Mouse (Mus musculus) skeletal muscle tissue, adult 2 months (tissue): ENCODE data around the gene Gpc6.

ENCODE experiments used
- DNase-seq: peaks from one replicate; pipeline ENCODE4 v3.0.0-alpha.2; 2012; ENCODE audit warnings: low read depth, low spot score

Gene Gpc6

GRCm38 (mm10) chr14:117451391-117451991 is 526.4 kb downstream of the Gpc6 start:
- no peak for DNase-seq

DNA sequence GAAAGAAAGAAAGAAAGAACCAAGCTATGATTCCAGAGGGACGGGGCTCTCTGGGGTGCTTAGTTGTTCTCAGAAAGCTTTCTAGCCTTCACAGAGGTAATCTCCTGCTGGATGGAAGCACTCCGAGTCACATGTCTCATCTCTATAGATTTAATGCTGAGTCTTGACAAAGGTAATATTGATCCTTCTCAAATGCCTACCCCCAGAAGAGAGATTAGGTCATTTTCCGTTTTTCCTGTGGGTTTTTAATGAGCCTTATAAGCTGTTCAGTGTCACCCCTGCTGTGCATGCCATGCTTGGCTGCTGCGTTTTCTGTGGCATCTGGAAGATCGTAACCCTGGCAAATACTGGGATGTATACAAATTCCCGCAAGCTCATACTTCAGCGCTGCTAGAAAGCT is 527.0 kb downstream of the Gpc6 start:
- no peak for DNase-seq

GRCm38 (mm10) chr14:117473378-117473777 is 548.3 kb downstream of the Gpc6 start:
- no peak for DNase-seq

- DNase-seq, result no peak
These were observed 553.8 kb downstream of the Gpc6 start for GRCm38 (mm10) chr14:117478879-117479278.

DNA sequence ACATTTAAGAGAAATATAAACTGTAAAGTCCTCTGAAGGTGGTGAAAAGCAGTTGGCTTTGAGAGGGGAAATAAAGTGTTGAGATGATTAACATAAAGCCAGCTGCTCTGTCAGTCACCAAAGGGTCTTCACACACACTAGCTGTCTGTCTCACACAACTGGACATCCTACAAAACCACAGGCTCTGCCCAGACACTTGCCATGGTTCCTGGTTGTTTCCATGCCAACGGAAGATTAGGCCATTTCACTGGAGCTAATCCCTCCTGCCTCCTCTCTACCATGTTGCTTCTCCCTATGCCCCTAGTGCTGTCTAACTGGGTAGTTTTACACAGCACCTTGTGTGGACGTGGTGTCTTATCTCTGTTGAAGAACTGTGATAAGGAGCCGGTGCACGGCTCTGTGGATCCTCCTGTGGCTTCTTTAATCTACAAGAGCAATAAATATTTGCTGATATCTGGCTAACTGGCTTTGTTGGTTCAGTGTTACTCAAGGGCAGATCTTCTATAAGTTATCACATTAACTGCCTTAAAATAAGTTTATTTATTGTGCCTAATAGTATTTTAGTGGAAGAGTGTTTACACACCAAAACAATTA is 562.1 kb downstream of the Gpc6 start:
- no peak for DNase-seq

- no peak for DNase-seq
These were observed 565.4 kb downstream of the Gpc6 start for GRCm38 (mm10) chr14:117490469-117490868.

GRCm38 (mm10) chr14:117495118-117495517 is 570.0 kb downstream of the Gpc6 start:
- DNase-seq, result no peak

DNA sequence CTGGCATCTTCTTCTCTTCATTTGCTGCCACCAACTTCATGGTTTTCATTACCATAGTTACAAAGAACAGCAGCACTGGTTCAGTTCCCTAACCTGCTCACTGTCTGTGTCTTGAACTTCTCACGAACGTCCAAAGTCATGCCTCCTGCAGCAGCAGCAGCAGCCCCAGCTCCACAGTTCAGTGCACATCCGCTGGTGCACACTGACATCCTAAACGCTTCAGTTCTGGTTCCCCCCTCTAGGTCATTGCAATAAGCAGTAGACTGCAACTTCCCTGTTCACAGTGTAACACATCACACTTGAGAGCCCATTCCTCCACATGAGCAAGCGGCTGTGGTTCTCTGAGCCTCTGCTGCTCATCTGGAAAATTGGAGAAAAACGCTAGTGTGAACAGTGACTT is 573.7 kb downstream of the Gpc6 start:
- DNase-seq, result no peak

GRCm38 (mm10) chr14:117499354-117499753 is 574.2 kb downstream of the Gpc6 start:
- DNase-seq, result no peak

- DNase-seq, result no peak
These were observed 589.7 kb downstream of the Gpc6 start for GRCm38 (mm10) chr14:117514829-117515228.

GRCm38 (mm10) chr14:117519574-117519973 is 594.5 kb downstream of the Gpc6 start:
- DNase-seq, result no peak

- no peak for DNase-seq
These were observed 595.6 kb downstream of the Gpc6 start for GRCm38 (mm10) chr14:117520706-117521105.

- DNase-seq, result no peak
These were observed 600.0 kb downstream of the Gpc6 start for GRCm38 (mm10) chr14:117525133-117525532.

- DNase-seq, result no peak
These were observed 601.9 kb downstream of the Gpc6 start for GRCm38 (mm10) chr14:117527053-117527452.

DNA sequence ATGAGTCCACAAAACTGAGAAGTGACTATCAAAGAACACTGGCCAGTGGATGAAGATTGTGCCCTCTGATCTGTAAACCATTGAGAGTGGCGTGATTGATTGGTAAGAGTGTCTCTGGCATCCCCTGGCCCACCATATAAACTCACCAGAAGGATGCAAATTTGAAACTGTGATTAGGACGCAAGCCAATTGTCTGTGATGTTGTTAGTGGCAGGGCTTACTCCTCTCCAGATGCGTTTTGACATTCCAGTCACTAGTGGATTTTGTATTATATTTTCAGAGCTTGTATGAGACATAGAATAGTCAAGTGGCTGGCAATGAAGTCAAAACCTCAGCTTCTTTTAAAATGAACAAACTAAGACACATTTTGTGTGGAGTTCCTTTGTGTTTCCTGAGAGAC is 604.3 kb downstream of the Gpc6 start:
- no peak for DNase-seq

- DNase-seq, result no peak
These were observed 627.7 kb downstream of the Gpc6 start for GRCm38 (mm10) chr14:117552776-117553175.

DNA sequence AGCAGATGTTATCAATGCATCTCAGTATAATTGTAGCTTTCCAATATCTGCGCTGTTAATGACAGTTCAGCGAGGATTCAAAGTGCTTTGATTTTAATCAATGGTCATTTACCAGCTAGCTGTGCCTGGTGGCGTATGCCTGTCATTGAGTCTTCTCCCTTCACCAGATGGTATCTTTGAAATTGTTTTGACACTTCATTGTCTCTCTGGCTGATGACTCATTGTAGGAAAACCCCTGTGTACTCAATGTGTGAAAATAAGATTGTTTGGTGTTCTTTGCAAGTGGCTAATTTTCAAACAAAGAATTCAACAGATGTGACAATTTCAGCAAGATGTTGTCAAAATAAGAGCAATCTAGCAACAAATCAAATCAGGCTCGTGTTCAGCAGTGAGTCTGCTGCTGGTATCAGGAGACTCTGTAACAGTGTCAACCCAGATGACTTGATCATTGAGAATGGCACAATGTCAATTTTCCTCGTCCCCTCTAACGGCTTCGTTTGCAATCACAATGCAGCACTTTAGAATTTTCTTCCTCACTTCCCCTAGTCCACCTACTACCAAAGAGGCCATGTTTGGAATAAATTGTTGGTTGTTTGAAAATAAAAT is 631.7 kb downstream of the Gpc6 start:
- no peak for DNase-seq

- DNase-seq, result no peak
These were observed 637.0 kb downstream of the Gpc6 start for GRCm38 (mm10) chr14:117562146-117562545.

- no peak for DNase-seq
These were observed 644.2 kb downstream of the Gpc6 start for GRCm38 (mm10) chr14:117569278-117569677.

DNA sequence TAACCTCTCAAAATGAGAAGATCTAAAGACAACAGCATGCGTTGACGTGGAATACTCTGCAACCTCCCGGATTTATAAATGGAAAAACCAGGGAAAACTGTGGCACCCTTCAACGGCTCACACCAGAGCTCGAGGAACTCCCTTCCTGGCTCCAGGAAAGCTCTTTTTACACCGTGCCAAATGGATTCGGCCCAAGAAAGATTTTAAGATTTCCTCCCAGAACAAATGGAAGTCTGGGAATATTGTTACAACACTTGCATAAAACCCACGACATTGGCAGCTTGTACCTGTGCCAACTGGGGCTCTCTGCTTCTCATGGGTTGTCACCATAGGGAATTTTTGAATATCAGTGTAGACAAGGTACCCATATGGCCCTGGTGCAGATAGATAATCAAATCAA is 647.1 kb downstream of the Gpc6 start:
- DNase-seq, result no peak

- DNase-seq, result peak; percentile 29
These were observed 649.1 kb downstream of the Gpc6 start for GRCm38 (mm10) chr14:117574216-117574615.

GRCm38 (mm10) chr14:117581740-117582139 is 656.6 kb downstream of the Gpc6 start:
- DNase-seq, result no peak

DNA sequence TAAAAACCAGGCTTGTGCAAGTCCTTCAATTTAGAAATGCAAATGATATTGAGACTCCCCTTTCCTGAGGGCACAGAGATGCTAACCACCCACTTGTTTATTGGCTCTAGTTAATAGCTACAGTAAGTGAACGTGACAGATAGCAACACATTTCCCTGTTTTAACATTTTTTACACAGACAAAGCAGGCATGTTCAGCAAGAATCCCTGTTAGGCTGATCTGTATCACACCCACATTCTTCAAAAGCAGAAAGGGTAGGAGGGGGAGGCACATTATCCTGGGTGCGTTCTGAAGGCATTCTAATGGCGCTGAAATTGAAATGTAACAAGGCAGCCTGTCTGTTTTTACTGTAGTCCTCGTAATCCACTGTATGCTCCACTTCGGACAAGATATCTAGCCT is 674.6 kb downstream of the Gpc6 start:
- no peak for DNase-seq
